Mouse (Mus musculus) ES-Bruce4 (cell line): ENCODE data around the gene Ebp.

ENCODE experiments used
- CTCF ChIP-seq: IDR thresholded peaks from one replicate; pipeline ENCODE4 v1.8.1; 2011; ENCODE audit warnings: low read depth, low read length
- POLR2A ChIP-seq: IDR thresholded peaks from one replicate; pipeline ENCODE4 v1.8.1; 2011; ENCODE audit warnings: low read length; ENCODE audit not compliant: insufficient read depth

DNA sequence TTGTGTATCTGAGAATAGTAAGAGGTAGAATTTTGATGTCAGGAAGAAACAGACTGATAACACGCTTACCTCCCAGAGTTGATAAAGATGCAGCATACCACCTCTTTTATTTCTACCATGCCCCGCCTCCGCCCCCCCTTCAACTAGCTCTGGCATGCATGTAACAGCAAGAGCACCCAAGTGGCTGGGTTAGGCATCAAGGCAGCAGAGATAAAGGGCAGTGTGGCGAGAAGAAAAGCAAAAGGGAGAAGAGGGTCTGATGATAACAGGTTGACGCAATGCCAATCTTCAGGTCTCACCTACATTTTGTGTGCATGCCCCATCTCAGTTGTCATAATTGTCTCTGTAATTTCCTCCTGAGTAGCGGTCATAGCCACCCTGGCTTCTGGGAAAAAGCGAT, 50.4 kb downstream of the Ebp start:
- TF ChIP-seq CTCF, result no peak
- no peak for TF ChIP-seq POLR2A
